Mouse (Mus musculus) intestine, embryonic 16.5 days (tissue): ENCODE results near the gene Scn1b. TPM values are rescaled to one million over a fixed set of nuclear protein-coding genes. Genes with fewer than 3 reads are reported as not detected.
A peak's percentile ranks its signal among the peaks of the same experiment; 100 is the strongest.

ENCODE experiments used
- ATAC-seq: fragments of 200-750 bp; cut with Nextera tagmentation; 2 replicates; pipeline ENCODE4 v1.8.0; 2017; ENCODE audit warnings: moderate TSS enrichment, moderate library complexity
- H3K27ac ChIP-seq: fragments of 300-500 bp; sonication (generic); 2 replicates; pipeline ENCODE4 v1.5.1; 2014; ENCODE audit warnings: mild to moderate bottlenecking, low read length
- H3K27me3 ChIP-seq: fragments of 300-500 bp; sonication (generic); replicated peaks from 2 replicates; pipeline ENCODE4 v1.6.1; 2014; ENCODE audit warnings: low read length, control low read depth, mixed read lengths; ENCODE audit not compliant: control insufficient read depth, insufficient read depth
- H3K36me3 ChIP-seq: fragments of 300-500 bp; sonication (generic); 2 replicates; pipeline ENCODE4 v1.6.1; 2014; ENCODE audit warnings: low read length, control low read depth; ENCODE audit not compliant: control insufficient read depth, insufficient read depth
- H3K4me1 ChIP-seq: fragments of 300-500 bp; sonication (generic); 2 replicates; pipeline ENCODE4 v1.6.1; 2014; ENCODE audit warnings: low read length, control low read depth, mixed read lengths; ENCODE audit not compliant: control insufficient read depth, insufficient read depth
- H3K4me2 ChIP-seq: fragments of 300-500 bp; sonication (generic); 2 replicates; pipeline ENCODE4 v1.6.1; 2014; ENCODE audit warnings: low read depth, low read length, control low read depth
- H3K4me3 ChIP-seq: fragments of 300-500 bp; sonication (generic); 2 replicates; pipeline ENCODE4 v1.5.1; 2014; ENCODE audit warnings: mild to moderate bottlenecking, low read length
- H3K9ac ChIP-seq: fragments of 300-500 bp; sonication (generic); 2 replicates; pipeline ENCODE4 v1.6.1; 2014; ENCODE audit warnings: low read depth, low read length
- H3K9me3 ChIP-seq: fragments of 300-500 bp; sonication (generic); 2 replicates; pipeline ENCODE4 v1.6.1; 2016; ENCODE audit warnings: low read length, control low read depth; ENCODE audit not compliant: control insufficient read depth
- WGBS: fragments of 180-500 bp; shearing (Covaris S2); extraction: QIAGEN DNeasy Blood & Tissue Kit; methylation state at CpG from one replicate; pipeline ENCODE4 v1.1.7; 2014; 5-methylcytosine and 5-hydroxymethylcytosine counted together
- polyA plus RNA-seq: library from polyadenylated mRNA; unstranded; fragments of >200 nt; fragmentation: Nextera tagmentation; extraction: Ambion mirVana; gene quantifications from 2 replicates; pipeline ENCODE4 v1.2.1, GENCODE M21; 2015

Scn1b gene
- polyA plus RNA-seq, 1 experiment from 2014 or later, result 0.16 TPM

GRCm38 (mm10) chr7:31161831-31162230 lies 35.0 kb upstream of the Scn1b start:
- Histone ChIP-seq H3K27me3 (no peaks in the 10 kb centered on the region), H3K9me3 (no peaks in the 10 kb centered on the region), H3K27ac (no peak overlapping the region), H3K4me3 (no peak overlapping the region), H3K4me2 (no peak overlapping the region), H3K9ac (no peak overlapping the region), H3K36me3 (no peaks in the 10 kb centered on the region), H3K4me1 (no peaks in the 10 kb centered on the region)
- 51% methylated on average over 3 of the region's 3 CpGs for WGBS
- ATAC-seq, result no peak

GRCm38 (mm10) chr7:31161246-31161645 lies 34.4 kb upstream of the Scn1b start:
- no peaks in the 10 kb centered on the region for H3K27me3 ChIP-seq
- H3K36me3 ChIP-seq, result no peaks in the 10 kb centered on the region
- no peaks in the 10 kb centered on the region for H3K9me3 ChIP-seq
- H3K4me2 ChIP-seq, result no peak overlapping the region
- WGBS, result 77% methylated on average over 3 of the region's 3 CpGs
- ATAC-seq, result no peak
- no peak overlapping the region for H3K4me3 ChIP-seq
- no peak overlapping the region for H3K9ac ChIP-seq
- H3K4me1 ChIP-seq, result no peaks in the 10 kb centered on the region
- no peak overlapping the region for H3K27ac ChIP-seq

- H3K4me1 ChIP-seq, result no peaks in the 10 kb centered on the region
- 57% methylated on average over 5 of the region's 5 CpGs for whole genome bisulfite sequencing
- no peaks in the 10 kb centered on the region for H3K27me3 ChIP-seq
- H3K4me2 ChIP-seq, result no peak overlapping the region
- H3K36me3 ChIP-seq, result no peaks in the 10 kb centered on the region
- no peaks in the 10 kb centered on the region for H3K9me3 ChIP-seq
- no peak overlapping the region for H3K27ac ChIP-seq
- ATAC-seq, result no peak
- no peak overlapping the region for H3K4me3 ChIP-seq
- no peak overlapping the region for H3K9ac ChIP-seq
These were observed 34.0 kb upstream of the Scn1b start for GRCm38 (mm10) chr7:31160763-31161162.

GRCm38 (mm10) chr7:31156034-31156928 lies 29.5 kb upstream of the Scn1b start:
- Histone ChIP-seq H3K9ac (no peak overlapping the region), H3K27me3 (no peaks in the 10 kb centered on the region), H3K4me3 (no peak overlapping the region), H3K36me3 (no peaks in the 10 kb centered on the region), H3K4me1 (peaks cover 10% of the 10 kb centered on the region; the same call in 1 of the 2 replicates), H3K9me3 (no peaks in the 10 kb centered on the region), H3K4me2 (no peak overlapping the region), H3K27ac (no peak overlapping the region)
- 39% methylated on average over 19 of the region's 19 CpGs for WGBS
- no peak for ATAC-seq

- Histone ChIP-seq H3K9ac (no peak within 1 kb of the TSS), H3K4me3 (no peak within 1 kb of the TSS), H3K4me1 (peaks cover 13% of the 10 kb centered on the region; the same call in 1 of the 2 replicates), H3K27ac (peak within 1 kb of the TSS; percentile 25), H3K27me3 (no peaks in the 10 kb centered on the region), H3K36me3 (no peaks in the 10 kb centered on the region), H3K9me3 (no peaks in the 10 kb centered on the region), H3K4me2 (no peak within 1 kb of the TSS)
- WGBS, result 55% methylated on average over 5 of the region's 5 CpGs
- no peak for ATAC-seq
These were observed 28.7 kb upstream of the Scn1b start, which contains the start of gene Gramd1a for GRCm38 (mm10) chr7:31155296-31156033. Gene Gramd1a (minus strand): TSS chr7:31155896.

- Histone ChIP-seq H3K4me2 (no peak overlapping the region), H3K9ac (no peak overlapping the region), H3K4me1 (peaks cover 21% of the 10 kb centered on the region), H3K9me3 (no peaks in the 10 kb centered on the region), H3K36me3 (no peaks in the 10 kb centered on the region), H3K4me3 (no peak overlapping the region), H3K27ac (no peak overlapping the region), H3K27me3 (no peaks in the 10 kb centered on the region)
- ATAC-seq, result no peak
- 89% methylated on average over 6 of the region's 6 CpGs for WGBS
These were observed 26.9 kb upstream of the Scn1b start for GRCm38 (mm10) chr7:31153536-31154320.

- Histone ChIP-seq H3K9me3 (no peaks in the 10 kb centered on the region), H3K27me3 (no peaks in the 10 kb centered on the region), H3K9ac (peak overlapping the region; percentile 92), H3K4me1 (peaks cover 34% of the 10 kb centered on the region), H3K4me2 (peak overlapping the region; percentile 71), H3K4me3 (peak overlapping the region; percentile 84), H3K27ac (peak overlapping the region; percentile 94), H3K36me3 (no peaks in the 10 kb centered on the region)
- WGBS, result 17% methylated on average over 23 of the region's 23 CpGs
- ATAC-seq, result peak; percentile 54
These were observed 24.8 kb upstream of the Scn1b start for GRCm38 (mm10) chr7:31151301-31152241.

GRCm38 (mm10) chr7:31150566-31151300 lies 23.9 kb upstream of the Scn1b start:
- H3K9ac ChIP-seq, result peak overlapping the region; percentile 92
- peak overlapping the region; percentile 71 for H3K4me2 ChIP-seq
- peaks cover 40% of the 10 kb centered on the region for H3K4me1 ChIP-seq
- ATAC-seq, result peak; percentile 87
- no peaks in the 10 kb centered on the region for H3K36me3 ChIP-seq
- H3K27me3 ChIP-seq, result no peaks in the 10 kb centered on the region
- peak overlapping the region; percentile 94 for H3K27ac ChIP-seq
- peak overlapping the region; percentile 84 for H3K4me3 ChIP-seq
- H3K9me3 ChIP-seq, result no peaks in the 10 kb centered on the region
- WGBS, result under 1% methylated on average over 63 of the region's 63 CpGs
